Mouse (Mus musculus) embryonic facial prominence, embryonic 14.5 days (tissue): Measurements from ENCODE around the gene Igf1r. TPM values are rescaled to one million over a fixed set of nuclear protein-coding genes. Genes with fewer than 3 reads are reported as not detected.

Source experiments
- ATAC-seq: fragments of 200-750 bp; cut with Nextera tagmentation; 2 replicates; pipeline ENCODE4 v1.8.0; 2017; ENCODE audit warnings: low read depth, moderate number of reproducible peaks, moderate TSS enrichment
- DNase-seq: peaks from one replicate; pipeline ENCODE4 v3.0.0-alpha.2; 2015; ENCODE audit warnings: low spot score
- H3K27ac ChIP-seq: fragments of 300-500 bp; sonication (generic); replicated peaks from 2 replicates; pipeline ENCODE4 v1.5.1; 2014; ENCODE audit warnings: low read depth, mild to moderate bottlenecking, low read length, moderate library complexity
- H3K27me3 ChIP-seq: fragments of 300-500 bp; sonication (generic); replicated peaks from 2 replicates; pipeline ENCODE4 v1.6.1; 2014; ENCODE audit warnings: low read length; ENCODE audit not compliant: control insufficient read depth, insufficient read depth
- H3K36me3 ChIP-seq: fragments of 300-500 bp; sonication (generic); 2 replicates; pipeline ENCODE4 v1.6.1; 2014; ENCODE audit warnings: low read length, mixed read lengths; ENCODE audit not compliant: control insufficient read depth, insufficient read depth
- H3K4me1 ChIP-seq: fragments of 300-500 bp; sonication (generic); 2 replicates; pipeline ENCODE4 v1.6.1; 2014; ENCODE audit warnings: antibody characterized with exemption, low read length; ENCODE audit not compliant: control insufficient read depth, insufficient read depth
- H3K4me2 ChIP-seq: fragments of 300-500 bp; sonication (generic); 2 replicates; pipeline ENCODE4 v1.6.1; 2014; ENCODE audit warnings: low read depth, mild to moderate bottlenecking, low read length, moderate library complexity, mixed read lengths
- H3K4me3 ChIP-seq: fragments of 300-500 bp; sonication (generic); 2 replicates; pipeline ENCODE4 v1.5.1; 2014; ENCODE audit warnings: low read depth, mild to moderate bottlenecking, low read length
- H3K9ac ChIP-seq: fragments of 300-500 bp; sonication (generic); 2 replicates; pipeline ENCODE4 v1.6.1; 2014; ENCODE audit warnings: low read depth, mild to moderate bottlenecking, low read length, moderate library complexity, mixed read lengths
- H3K9me3 ChIP-seq: fragments of 300-500 bp; sonication (generic); 2 replicates; pipeline ENCODE4 v1.6.1; 2016; ENCODE audit warnings: low read length; ENCODE audit not compliant: control insufficient read depth
- WGBS: fragments of 180-500 bp; shearing (Covaris S2); extraction: QIAGEN DNeasy Blood & Tissue Kit; methylation state at CpG from one replicate; pipeline ENCODE4 v1.1.7; 2014; 5-methylcytosine and 5-hydroxymethylcytosine counted together
- polyA plus RNA-seq: library from polyadenylated mRNA; unstranded; fragments of >200 nt; fragmentation: Nextera tagmentation; extraction: Ambion mirVana; gene quantifications from 2 replicates; pipeline ENCODE4 v1.2.1, GENCODE M21; 2014

Igf1r gene
- polyA plus RNA-seq, 1 experiment from 2014 or later: 16.8 TPM

DNA sequence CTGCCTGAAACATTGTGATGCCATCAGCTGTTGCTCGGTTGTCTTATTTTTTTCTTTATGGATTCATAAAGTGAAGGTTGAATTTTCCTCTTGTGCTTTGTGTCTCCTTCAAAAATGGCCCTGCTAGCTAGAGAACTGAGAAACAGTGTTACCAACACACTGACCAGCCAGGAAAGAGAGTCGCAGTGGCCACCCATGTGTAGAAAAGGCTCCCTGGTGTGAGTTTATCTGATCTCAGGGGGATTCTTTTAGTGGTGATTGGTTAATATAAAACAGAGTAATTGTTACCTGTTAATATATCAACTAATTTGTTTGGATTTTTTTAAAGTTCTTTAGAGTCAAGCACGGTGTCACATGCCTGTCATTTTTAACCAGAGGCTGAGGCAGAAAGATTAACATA lies 33.2 kb upstream of the Igf1r start:
- H3K4me3 ChIP-seq: no peak overlapping the region
- H3K4me2 ChIP-seq: no peak overlapping the region
- H3K9ac ChIP-seq: no peak overlapping the region
- H3K36me3 ChIP-seq: no peaks in the 10 kb centered on the region
- ATAC-seq (no peak), DNase-seq (no peak)
- no peaks in the 10 kb centered on the region for H3K27me3 ChIP-seq
- H3K9me3 ChIP-seq: no peaks in the 10 kb centered on the region
- WGBS: 53% methylated on average over 3 of the region's 3 CpGs
- H3K4me1 ChIP-seq: no peaks in the 10 kb centered on the region
- H3K27ac ChIP-seq: no peak overlapping the region

- Histone ChIP-seq H3K36me3 (no peaks in the 10 kb centered on the region), H3K27ac (no peak overlapping the region), H3K27me3 (no peaks in the 10 kb centered on the region), H3K4me1 (no peaks in the 10 kb centered on the region), H3K4me2 (no peak overlapping the region), H3K9ac (no peak overlapping the region), H3K4me3 (no peak overlapping the region), H3K9me3 (no peaks in the 10 kb centered on the region)
- ATAC-seq: no peak
- no peak for DNase-seq
- 55% methylated on average over 2 of the region's 2 CpGs for WGBS
These were observed 28.4 kb upstream of the Igf1r start for GRCm38 (mm10) chr7:67924215-67924614.

DNA sequence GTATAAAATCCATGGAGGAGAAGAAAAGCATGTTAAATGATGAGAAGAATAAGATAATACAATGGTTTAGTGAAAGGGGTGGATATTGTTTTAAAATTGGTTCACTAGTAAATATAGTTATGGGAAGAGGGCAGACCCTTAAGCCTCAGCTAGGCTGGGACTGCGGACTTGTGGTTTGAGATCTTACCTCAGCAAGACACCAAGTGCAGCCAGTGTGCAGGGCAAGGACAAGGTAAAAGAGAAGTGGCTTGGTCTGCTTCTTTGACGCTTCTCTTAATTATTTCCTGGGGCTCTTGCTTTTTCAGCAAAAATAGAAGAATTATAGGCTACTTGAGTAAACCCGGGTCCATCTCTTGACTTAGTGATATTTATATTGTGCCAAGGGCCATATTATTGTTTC lies 22.5 kb upstream of the Igf1r start:
- Histone ChIP-seq H3K36me3 (no peaks in the 10 kb centered on the region), H3K27ac (no peak overlapping the region), H3K9me3 (no peaks in the 10 kb centered on the region), H3K4me3 (no peak overlapping the region), H3K4me1 (no peaks in the 10 kb centered on the region), H3K27me3 (no peaks in the 10 kb centered on the region), H3K9ac (no peak overlapping the region), H3K4me2 (no peak overlapping the region)
- DNase-seq: no peak
- 73% methylated on average over 3 of the region's 3 CpGs for WGBS
- ATAC-seq: no peak

- Histone ChIP-seq H3K27me3 (no peaks in the 10 kb centered on the region), H3K27ac (no peak overlapping the region), H3K36me3 (no peaks in the 10 kb centered on the region), H3K4me2 (no peak overlapping the region), H3K9me3 (no peaks in the 10 kb centered on the region), H3K4me3 (no peak overlapping the region), H3K9ac (no peak overlapping the region), H3K4me1 (no peaks in the 10 kb centered on the region)
- DNase-seq: no peak
- 77% methylated on average over 7 of the region's 7 CpGs for WGBS
- no peak for ATAC-seq
These were observed 15.8 kb upstream of the Igf1r start for GRCm38 (mm10) chr7:67936801-67937200.

GRCm38 (mm10) chr7:67943805-67944204 lies 8.8 kb upstream of the Igf1r start:
- 82% methylated on average over 9 of the region's 9 CpGs for WGBS

DNA sequence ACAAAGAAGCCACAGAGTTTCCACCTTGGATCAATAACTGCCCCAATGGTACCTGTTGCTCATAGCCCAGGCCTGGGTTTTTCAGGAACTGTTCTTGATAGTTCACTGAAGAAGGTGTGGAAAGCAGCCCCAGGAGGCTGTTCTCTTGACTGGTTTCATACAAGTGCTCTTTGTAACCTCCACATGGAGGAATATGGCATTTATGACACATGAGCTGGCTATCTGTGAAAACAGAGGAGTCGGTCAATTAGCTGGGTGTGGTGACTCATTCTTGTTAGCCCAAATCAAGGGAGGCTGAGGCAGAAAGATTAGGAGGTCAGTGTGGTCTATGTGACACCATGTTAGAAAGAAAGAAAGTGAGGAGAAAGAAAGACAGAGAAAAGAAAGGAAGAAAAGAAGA lies 5.7 kb upstream of the Igf1r start:
- DNase-seq (no peak), ATAC-seq (no peak)
- Histone ChIP-seq H3K4me1 (no peaks in the 10 kb centered on the region), H3K4me2 (no peak overlapping the region), H3K27me3 (no peaks in the 10 kb centered on the region; the same call in 1 of the 2 replicates), H3K36me3 (no peaks in the 10 kb centered on the region), H3K9me3 (no peaks in the 10 kb centered on the region), H3K4me3 (no peak overlapping the region), H3K9ac (no peak overlapping the region), H3K27ac (no peak overlapping the region)
- 63% methylated on average over 1 of the region's 1 CpGs for WGBS

More at GRCm38 (mm10) chr7:67943805-67944204, 8.8 kb upstream of the Igf1r start:
- no peak overlapping the region for H3K9ac ChIP-seq
- H3K36me3 ChIP-seq: no peaks in the 10 kb centered on the region
- ATAC-seq (no peak), DNase-seq (no peak)
- H3K4me2 ChIP-seq: no peak overlapping the region
- H3K27me3 ChIP-seq: no peaks in the 10 kb centered on the region; the same call in 1 of the 2 replicates
- H3K27ac ChIP-seq: no peak overlapping the region
- no peaks in the 10 kb centered on the region for H3K4me1 ChIP-seq
- H3K4me3 ChIP-seq: no peak overlapping the region
- no peaks in the 10 kb centered on the region for H3K9me3 ChIP-seq

GRCm38 (mm10) chr7:67950346-67950814 lies 2.2 kb upstream of the Igf1r start:
- WGBS: 0% methylated on average over 18 of the region's 24 CpGs
- Histone ChIP-seq H3K4me1 (peaks cover 7% of the 10 kb centered on the region; the same call in 1 of the 2 replicates), H3K36me3 (no peaks in the 10 kb centered on the region), H3K27ac (peak overlapping the region; percentile 100), H3K4me2 (peak overlapping the region; percentile 85), H3K9me3 (no peaks in the 10 kb centered on the region), H3K9ac (peak overlapping the region; percentile 98), H3K27me3 (no peaks in the 10 kb centered on the region; the same call in 1 of the 2 replicates), H3K4me3 (peak overlapping the region; percentile 76)
- peak; percentile 1; the same call in 1 of the 2 replicates for ATAC-seq
- no peak for DNase-seq

DNA sequence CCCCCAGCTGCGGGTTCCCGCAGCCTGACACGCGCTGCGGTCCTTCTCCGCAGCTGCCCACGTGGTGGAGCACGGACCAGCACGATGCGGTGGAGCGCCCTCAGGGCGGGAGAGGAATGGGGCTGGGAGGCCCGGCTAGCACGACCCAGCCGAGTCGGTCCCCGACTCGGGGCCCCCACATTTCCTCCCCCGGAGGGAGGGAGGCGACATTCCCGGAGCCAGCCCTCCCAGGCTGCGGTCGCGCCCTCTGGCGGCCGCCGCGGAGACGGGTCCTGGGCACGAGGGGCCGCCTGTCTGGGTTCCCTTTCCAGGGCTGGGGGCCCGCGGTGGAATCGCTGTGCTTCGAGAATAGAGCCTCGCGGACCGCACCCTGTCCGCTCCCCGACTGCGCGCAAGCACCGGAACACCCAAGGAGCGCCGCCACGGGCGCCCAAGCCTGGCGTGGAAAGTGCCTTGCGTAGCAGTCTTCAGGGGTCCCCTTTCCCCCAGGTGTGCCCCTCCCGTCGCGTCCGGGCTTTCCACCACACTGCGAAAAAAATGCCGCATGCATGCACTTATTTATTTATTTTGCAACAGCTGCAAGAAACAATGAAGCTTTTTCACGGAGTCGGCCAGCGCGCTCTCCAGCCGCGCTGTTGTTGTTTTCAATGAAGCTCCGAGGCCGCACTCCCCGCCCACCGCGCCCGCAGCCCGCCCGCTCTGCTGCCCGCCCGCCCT lies 1.7 kb upstream of the Igf1r start:
- Histone ChIP-seq H3K36me3 (no peaks in the 10 kb centered on the region), H3K4me2 (peak overlapping the region; percentile 85), H3K4me1 (peaks cover 12% of the 10 kb centered on the region), H3K9me3 (no peaks in the 10 kb centered on the region), H3K9ac (peak overlapping the region; percentile 98), H3K27ac (peak overlapping the region; percentile 100), H3K4me3 (peak overlapping the region; percentile 76), H3K27me3 (no peaks in the 10 kb centered on the region; the same call in 1 of the 2 replicates)
- DNase-seq: peak; percentile 95
- WGBS: 0% methylated on average over 28 of the region's 71 CpGs
- ATAC-seq: peak; percentile 82
